8 mouse cellular contexts compared by ENCODE assay signal in the genomic region with DNA sequence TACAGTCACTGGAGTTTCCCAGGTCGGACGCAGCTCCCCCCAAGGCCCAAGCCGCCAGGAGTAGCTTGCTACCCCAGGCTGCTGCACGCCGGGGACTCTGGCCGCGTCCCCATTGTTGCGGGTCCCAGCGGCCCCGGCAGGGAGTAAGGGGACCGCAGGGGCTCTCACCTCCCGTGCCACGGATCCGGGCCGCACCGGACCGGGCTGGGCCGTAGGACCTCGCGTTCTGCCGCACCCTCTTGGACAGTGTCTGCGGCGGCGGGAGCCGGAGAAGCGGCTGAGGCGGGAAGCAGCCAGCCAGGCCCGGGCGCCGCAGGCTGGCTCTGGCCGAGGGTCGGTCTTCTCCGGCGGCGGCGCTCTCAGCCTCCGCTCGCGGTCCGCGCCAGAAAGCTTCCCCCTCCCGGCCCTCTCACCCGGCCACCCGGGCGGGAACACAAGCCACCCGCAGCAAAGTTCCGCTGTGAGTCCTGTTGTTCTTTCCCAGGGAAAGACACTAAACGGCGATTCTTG. TPM values are rescaled to one million over a fixed set of nuclear protein-coding genes. Genes with fewer than 3 reads are reported as not detected.
DNase-seq lines count a peak whose midpoint lies in the region; ATAC-seq lines count a peak whose summit lies in the region.

A gene (minus strand): TSS at position 383 of the 510 bp plus-strand sequence.

- H3K4me3 ChIP-seq in megakaryocyte, embryonic 14.5 days (replicated peaks): peak within 1 kb of the TSS; percentile 97

- H3K9me3 ChIP-seq in megakaryocyte, embryonic 14.5 days: no peaks in the 10 kb centered on the region

- intact Hi-C loops in gastrocnemius, postnatal 14 days (cut with DNase I; ENCODE audit: low total_unique reads): no loop called here

- peaks cover 12% of the 10 kb centered on the region for H3K27me3 ChIP-seq in megakaryocyte, embryonic 14.5 days (replicated peaks)

- no peaks in the 10 kb centered on the region for H3K36me3 ChIP-seq in megakaryocyte, embryonic 14.5 days (replicated peaks; ENCODE audit: low read length)

- DNase-seq in adrenal gland, adult (ENCODE audit: inconsistent age in 2 of 2, low spot score in 1 of 2): peak; percentile 88 to 97
- DNase-seq in embryo, embryonic 10.5 days (ENCODE audit: low spot score): peak; percentile 87
- DNase-seq in gastrocnemius, postnatal 14 days: peak; percentile 88
- DNase-seq in left cerebral cortex, adult 9 months (ENCODE audit: low spot score in 2 of 2): peak; percentile 27 to 83
- peak; percentile 84 to 88 for DNase-seq in right cerebral cortex, adult 2 months (ENCODE audit: low spot score in 2 of 2)
- DNase-seq in urinary bladder, postnatal 10 days (ENCODE audit: low spot score): peak; percentile 30

- peak; percentile 79 for ATAC-seq in inflammation-experienced regulatory T-cells, adult 6 months

- peaks cover 30% of the 10 kb centered on the region for H3K4me1 ChIP-seq in megakaryocyte, embryonic 14.5 days

RNA-seq across cellular contexts. Expression of the gene that starts here (rescaled TPM):
- 1 to 10 TPM; 6.6 to 7.1 TPM for total RNA-seq in gastrocnemius, postnatal 14 days (2021)
- 1 to 10 TPM; 3.2 to 4.5 (median 3.4) TPM for polyA plus RNA-seq in inflammation-experienced regulatory T-cells, adult 6 months (2017; shearing (Covaris generic))
- polyA plus RNA-seq in megakaryocyte, embryonic 14.5 days (2012; ENCODE audit: insufficient read depth, low replicate concordance): 1.4 and 1.9 TPM in 2 replicates

Comparison
In these comparisons a context has a peak if more than half of its experiments do, and no peak if none do; other contexts are left out.
1. Peak in every context shown above with its lines: DNase-seq, ATAC-seq and H3K4me3 ChIP-seq.
2. DNase-seq: peak in every context shown above with its lines; median percentile 92 in adrenal gland, adult; 88 in gastrocnemius, postnatal 14 days; 87 in embryo, embryonic 10.5 days; 86 in right cerebral cortex, adult 2 months; 55 in left cerebral cortex, adult 9 months; 30 in urinary bladder, postnatal 10 days.